Mouse (Mus musculus) C2C12 (cell line): ENCODE results near the gene Plac1.

Experiments used
- CEBPB ChIP-seq: IDR thresholded peaks from one replicate; pipeline ENCODE4 v1.6.1; 2011; ENCODE audit warnings: low read depth, mild to moderate bottlenecking, control low read depth, moderate library complexity
- CTCF ChIP-seq: IDR thresholded peaks from one replicate; pipeline ENCODE4 v1.5.1; 2011; ENCODE audit not compliant: control insufficient read depth, insufficient read depth, insufficient read length
- FOSL1 ChIP-seq: IDR thresholded peaks from one replicate; pipeline ENCODE4 v1.8.0; 2011; ENCODE audit warnings: mild to moderate bottlenecking, low read length; ENCODE audit not compliant: poor library complexity, insufficient read depth, severe bottlenecking
- MAX ChIP-seq: IDR thresholded peaks from one replicate; pipeline ENCODE4 v1.6.1; 2011; ENCODE audit warnings: mild to moderate bottlenecking, control low read depth
- MYOD1 ChIP-seq: IDR thresholded peaks from one replicate; pipeline ENCODE4 v1.6.1; 2011; ENCODE audit warnings: low read depth; ENCODE audit not compliant: control insufficient read depth, insufficient read length
- MYOG ChIP-seq: IDR thresholded peaks from one replicate; pipeline ENCODE4 v1.6.1; 2011; ENCODE audit not compliant: control insufficient read depth, insufficient read length; ENCODE audit errors: extremely low read depth
- USF1 ChIP-seq: IDR thresholded peaks from one replicate; pipeline ENCODE4 v1.6.1; 2011; ENCODE audit warnings: low read depth, mild to moderate bottlenecking, control low read depth, moderate library complexity

DNA sequence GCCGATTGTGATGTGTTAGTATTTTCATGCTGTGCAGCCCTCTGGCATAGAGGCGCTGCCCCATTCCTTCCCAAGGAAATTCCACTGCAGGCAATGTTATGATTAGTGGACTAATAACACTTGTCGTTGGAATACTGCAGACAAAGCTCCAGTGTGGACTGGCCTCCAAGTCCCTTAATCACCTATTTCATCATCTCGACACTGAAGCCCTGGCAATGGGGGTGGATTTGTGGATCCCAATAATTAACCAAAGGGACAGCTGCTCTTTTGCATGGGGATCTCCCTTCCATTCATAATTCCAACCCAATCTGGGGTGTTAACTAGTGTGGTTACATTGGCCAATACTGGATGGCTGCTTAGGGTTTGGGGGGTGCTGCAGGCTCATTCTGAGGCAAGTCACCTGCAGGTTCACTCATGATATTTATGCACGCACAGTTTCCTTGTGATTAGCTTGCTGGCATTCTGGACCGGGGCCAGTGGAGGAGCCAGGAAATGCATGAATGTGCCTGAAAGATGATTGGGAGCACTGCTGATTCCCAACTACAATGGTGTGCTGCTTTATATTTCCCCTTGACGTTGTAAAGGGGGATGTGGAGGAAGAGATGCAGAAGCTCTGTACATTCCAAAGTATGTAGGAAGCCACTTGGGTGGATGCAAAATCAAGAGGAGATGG is 25.2 kb downstream of the Plac1 start:
- TF ChIP-seq CTCF (no peak), CEBPB (no peak), USF1 (no peak), MAX (no peak), MYOD1 (no peak), MYOG (no peak), FOSL1 (no peak)
